Mouse (Mus musculus) G1E-ER4 (cell line): ENCODE data around the gene Srsf6. TPM values are rescaled to one million over a fixed set of nuclear protein-coding genes. Genes with fewer than 3 reads are reported as not detected.

ENCODE experiments used
- GATA1 ChIP-seq: IDR thresholded peaks from one replicate; pipeline ENCODE4 v1.8.0; 2012; ENCODE audit warnings: low read length, inconsistent platforms
- polyA plus RNA-seq: library from polyadenylated mRNA; stranded (reverse); fragments of >175 nt; gene quantifications from 2 replicates; pipeline ENCODE4 v1.2.3, GENCODE M21; 2012

Gene Srsf6
- polyA plus RNA-seq, 1 experiment: 133 TPM

GRCm38 (mm10) chr2:162969101-162969500 lies 37.8 kb downstream of the Srsf6 start:
- TF ChIP-seq GATA1: no peak

- no peak for TF ChIP-seq GATA1
Measured at GRCm38 (mm10) chr2:162970896-162971295, 39.6 kb downstream of the Srsf6 start.

GRCm38 (mm10) chr2:162972752-162973151 lies 41.4 kb downstream of the Srsf6 start:
- TF ChIP-seq GATA1: no peak

GRCm38 (mm10) chr2:162973206-162973605 lies 41.9 kb downstream of the Srsf6 start:
- no peak for TF ChIP-seq GATA1

- TF ChIP-seq GATA1: no peak
Measured at GRCm38 (mm10) chr2:162973637-162974036, 42.3 kb downstream of the Srsf6 start.

GRCm38 (mm10) chr2:162975157-162975775 lies 43.9 kb downstream of the Srsf6 start:
- no peak for TF ChIP-seq GATA1

- TF ChIP-seq GATA1: no peak
Measured at GRCm38 (mm10) chr2:162976001-162976400, 44.7 kb downstream of the Srsf6 start.

GRCm38 (mm10) chr2:162984381-162984780 lies 53.1 kb downstream of the Srsf6 start:
- no peak for TF ChIP-seq GATA1

GRCm38 (mm10) chr2:162985923-162986322 lies 54.6 kb downstream of the Srsf6 start:
- TF ChIP-seq GATA1: no peak

Other genes with a start within 250 kb of the Srsf6 start
- gene L3mbtl1, start 11.9 kb downstream of the Srsf6 start, polyA plus RNA-seq: not detected in 2 replicates
- not detected in 2 replicates for gene Sgk2, start 55.8 kb downstream of the Srsf6 start, polyA plus RNA-seq
- 4.7 and 5.7 TPM in 2 replicates for gene Ift52, start 85.8 kb downstream of the Srsf6 start, polyA plus RNA-seq
- 100 and 130 TPM in 2 replicates for gene Mybl2, start 123.2 kb downstream of the Srsf6 start, polyA plus RNA-seq
- not detected in 2 replicates for gene Gtsf1l, start 156.3 kb downstream of the Srsf6 start, polyA plus RNA-seq